In genomic region chr19:26445309-26445708, GRCm38 (mm10) we compare ENCODE assay signal across 13 mouse cellular contexts.
A peak's percentile ranks its signal among the peaks of the same experiment; 100 is the strongest.
DNase-seq lines count a peak whose midpoint lies in the region; ATAC-seq and TF ChIP-seq lines count a peak whose summit lies in the region.
"Had no signal": no experiment of that assay in that cellular context is flagged by ENCODE, and none has a peak within 500 bp of the region (broad histone marks: within the 10 kb centered on the region; RNA-seq: fewer than 3 reads in every experiment).

No protein-coding gene starts in this region.

- in situ Hi-C loops in Patski (cut with MboI; ENCODE audit: low pct_unique_long_range_greater_than_20kb) = no loop called here

- ATAC-seq in Patski = no peak
- ATAC-seq: forebrain, embryonic 14.5 days had no signal

- peaks cover 38% of the 10 kb centered on the region for H3K27me3 ChIP-seq in Patski
- H3K27me3 ChIP-seq: midbrain, embryonic 12.5 days had no signal

- DNase-seq in kidney, adult 9 months = peak; percentile 5
- DNase-seq in kidney, postnatal 14 days = no peak
- peak; percentile 14 for DNase-seq in lung, postnatal 10 days
- DNase-seq in lung, postnatal 4 days = no peak
- DNase-seq in Patski (ENCODE audit: low read depth, low spot score) = no peak
- peak; percentile 4 for DNase-seq in lung, postnatal 25 days (ENCODE audit: low spot score)
- DNase-seq in frontal cortex, postnatal 25 days (ENCODE audit: low spot score in 2 of 2) = no peak
- DNase-seq in thymus, postnatal 0 days (ENCODE audit: low spot score) = no peak
- DNase-seq: retina, postnatal 1 day; right cerebral cortex, postnatal 4 days; thymus, adult 18-20 months had no signal

- POLR2A ChIA-PET in Patski (lab: Charles Lee) = no interaction called here

- peak; percentile 58 for TF ChIP-seq CTCF in Patski (IDR thresholded peaks at IDR 0.05)

- CTCF ChIA-PET in Patski (lab: Charles Lee) = no interaction called here

Comparison
In these comparisons a context has a peak if more than half of its experiments do, and no peak if none do; other contexts are left out.
1. DNase-seq: peak in kidney, adult 9 months (single experiment), lung, postnatal 10 days (single experiment) and lung, postnatal 25 days (single experiment); none in kidney, postnatal 14 days (single experiment), lung, postnatal 4 days (0 of 2), Patski (single experiment), frontal cortex, postnatal 25 days (0 of 2) and thymus, postnatal 0 days (single experiment).